Mouse (Mus musculus): ENCODE data around the gene Duxbl1.
A peak's percentile ranks its signal among the peaks of the same experiment; 100 is the strongest.
"Not testable (repeated sequence)": the region's sequence is repeated elsewhere in the genome, so short reads cannot be mapped to it uniquely, and the experiment has no call there.

Gene Duxbl1

GRCm38 (mm10) chr14:25978371-25979241, at the start of gene Duxbl1:
Gene Duxbl1 (plus strand): TSS chr14:25978577.
- DNase-seq (ENCODE audit: low spot score): not testable (repeated sequence)

GRCm38 (mm10) chr14:25936867-25937630, 41.3 kb upstream of the Duxbl1 start:
- DNase-seq (ENCODE audit: low spot score): not testable (repeated sequence)

GRCm38 (mm10) chr14:25938004-25938403, 40.4 kb upstream of the Duxbl1 start, which contains the start of gene Cphx1:
Gene Cphx1 (plus strand): TSS chr14:25938304.
- DNase-seq (ENCODE audit: low spot score): not testable (repeated sequence)

- not testable (repeated sequence) for DNase-seq (ENCODE audit: low spot score)
These were observed 20.5 kb upstream of the Duxbl1 start for GRCm38 (mm10) chr14:25957861-25958260.

GRCm38 (mm10) chr14:25979242-25979941, 1.0 kb downstream of the Duxbl1 start:
- DNase-seq (ENCODE audit: low spot score): not testable (repeated sequence)

GRCm38 (mm10) chr14:25981880-25982279, 3.5 kb downstream of the Duxbl1 start:
- DNase-seq (ENCODE audit: low spot score): peak; percentile 4

- DNase-seq (ENCODE audit: low spot score): not testable (repeated sequence)
These were observed 29.1 kb downstream of the Duxbl1 start for GRCm38 (mm10) chr14:26007462-26007861.

GRCm38 (mm10) chr14:26016414-26016813, 38.0 kb downstream of the Duxbl1 start:
- DNase-seq (ENCODE audit: low spot score): not testable (repeated sequence)

- not testable (repeated sequence) for DNase-seq (ENCODE audit: low spot score)
These were observed 43.2 kb downstream of the Duxbl1 start for GRCm38 (mm10) chr14:26021555-26021954.

- not testable (repeated sequence) for DNase-seq (ENCODE audit: low spot score)
These were observed 44.5 kb downstream of the Duxbl1 start for GRCm38 (mm10) chr14:26022831-26023230.

GRCm38 (mm10) chr14:26025653-26026052, 47.3 kb downstream of the Duxbl1 start:
- not testable (repeated sequence) for DNase-seq (ENCODE audit: low spot score)

GRCm38 (mm10) chr14:26034364-26034763, 56.0 kb downstream of the Duxbl1 start:
- not testable (repeated sequence) for DNase-seq (ENCODE audit: low spot score)

GRCm38 (mm10) chr14:26035439-26035838, 57.1 kb downstream of the Duxbl1 start:
- DNase-seq (ENCODE audit: low spot score): not testable (repeated sequence)
